Mouse (Mus musculus): ENCODE measurements around the gene Ccdc24.

- no peak for TF ChIP-seq EP300 (optimal IDR thresholded peaks at IDR 0.05)
- TF ChIP-seq CTCF (IDR thresholded peaks at IDR 0.05; ENCODE audit: low read depth), result no peak
Measured at GRCm38 (mm10) chr4:117912685-117913273, 40.4 kb upstream of the Ccdc24 start.
